Mouse (Mus musculus): ENCODE measurements around the gene Tgif1. TPM values are rescaled to one million over a fixed set of nuclear protein-coding genes. Genes with fewer than 3 reads are reported as not detected.

Tgif1 gene
- polyA plus RNA-seq, 1 experiment = 6.7 TPM

Other genes starting within 250 kb of the Tgif1 start
- 10.1 and 21.6 TPM in 2 replicates for gene Myom1, start 149.1 kb upstream of the Tgif1 start, polyA plus RNA-seq (2012; ENCODE audit: insufficient read depth, insufficient read length, missing spikeins)
- gene Myl12a, start 149.3 kb upstream of the Tgif1 start, polyA plus RNA-seq (2012; ENCODE audit: insufficient read depth, insufficient read length, missing spikeins) = 287 and 322 TPM in 2 replicates

All from brown adipose tissue, adult 24 weeks (tissue).